Mouse (Mus musculus): ENCODE measurements around the gene Xpo1.
"Not testable (repeated sequence)": the region's sequence is repeated elsewhere in the genome, so short reads cannot be mapped to it uniquely, and the experiment has no call there.

Xpo1 gene

DNA sequence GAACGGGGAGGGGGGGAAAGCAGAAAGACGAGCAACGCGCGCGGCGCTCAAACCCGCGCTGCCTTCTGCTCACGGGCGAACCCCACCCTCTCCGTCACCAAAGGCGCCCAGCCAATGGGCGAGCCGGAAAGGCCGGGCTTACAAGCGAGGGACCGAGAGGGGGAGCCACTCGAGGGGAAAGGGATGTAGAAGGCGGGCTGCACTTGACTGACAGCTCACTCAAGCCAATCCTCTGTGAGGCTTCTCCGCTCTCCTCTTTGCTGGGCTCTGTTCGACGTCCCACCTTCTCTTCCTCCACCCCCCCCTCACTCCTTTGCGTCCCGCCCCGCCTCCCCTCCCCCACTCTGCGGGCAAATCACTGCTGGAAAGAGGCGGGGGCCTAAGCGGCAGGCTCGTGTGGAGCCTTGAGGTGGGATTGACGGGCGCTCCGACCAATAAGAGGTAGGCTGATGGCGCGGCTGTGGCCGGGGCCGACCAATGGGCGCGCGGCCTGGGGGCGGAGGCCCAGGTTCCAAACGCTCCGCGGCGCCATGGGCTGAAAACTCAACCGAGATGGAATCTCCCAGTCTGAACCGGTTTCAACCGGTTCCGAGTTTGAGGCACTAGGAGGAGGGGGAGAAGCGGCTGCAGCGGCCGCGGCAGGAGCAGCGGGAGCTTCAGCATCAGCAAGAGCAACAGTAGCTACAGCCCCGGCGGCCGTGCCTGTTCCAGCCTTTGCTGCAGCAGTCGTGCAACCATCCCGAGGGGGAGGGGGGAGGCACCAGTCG lies at the start of gene Xpo1:
TSS of gene Xpo1 (plus strand) at position 615 of the 767 bp plus-strand sequence.
- peak; percentile 100 for DNase-seq

DNA sequence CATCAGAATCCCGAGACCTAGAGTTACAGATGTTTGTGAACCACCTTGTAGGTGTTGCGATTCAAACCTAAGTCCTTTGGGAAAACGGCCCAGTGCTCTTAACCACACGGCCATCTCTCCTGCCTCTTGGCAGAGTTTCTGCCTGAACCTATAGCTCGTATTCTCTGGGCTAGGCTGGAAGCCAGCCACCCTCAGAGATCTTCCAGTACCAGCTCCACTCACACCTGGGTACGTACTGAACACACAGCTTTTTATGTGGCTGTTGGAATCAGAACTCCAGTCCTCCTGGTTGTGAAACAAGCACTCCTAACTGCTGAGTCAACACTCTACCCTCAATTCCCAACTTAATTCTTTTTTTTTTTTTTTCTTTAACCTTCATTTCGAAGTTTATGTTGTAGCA lies 46.1 kb upstream of the Xpo1 start:
- DNase-seq = no peak

DNA sequence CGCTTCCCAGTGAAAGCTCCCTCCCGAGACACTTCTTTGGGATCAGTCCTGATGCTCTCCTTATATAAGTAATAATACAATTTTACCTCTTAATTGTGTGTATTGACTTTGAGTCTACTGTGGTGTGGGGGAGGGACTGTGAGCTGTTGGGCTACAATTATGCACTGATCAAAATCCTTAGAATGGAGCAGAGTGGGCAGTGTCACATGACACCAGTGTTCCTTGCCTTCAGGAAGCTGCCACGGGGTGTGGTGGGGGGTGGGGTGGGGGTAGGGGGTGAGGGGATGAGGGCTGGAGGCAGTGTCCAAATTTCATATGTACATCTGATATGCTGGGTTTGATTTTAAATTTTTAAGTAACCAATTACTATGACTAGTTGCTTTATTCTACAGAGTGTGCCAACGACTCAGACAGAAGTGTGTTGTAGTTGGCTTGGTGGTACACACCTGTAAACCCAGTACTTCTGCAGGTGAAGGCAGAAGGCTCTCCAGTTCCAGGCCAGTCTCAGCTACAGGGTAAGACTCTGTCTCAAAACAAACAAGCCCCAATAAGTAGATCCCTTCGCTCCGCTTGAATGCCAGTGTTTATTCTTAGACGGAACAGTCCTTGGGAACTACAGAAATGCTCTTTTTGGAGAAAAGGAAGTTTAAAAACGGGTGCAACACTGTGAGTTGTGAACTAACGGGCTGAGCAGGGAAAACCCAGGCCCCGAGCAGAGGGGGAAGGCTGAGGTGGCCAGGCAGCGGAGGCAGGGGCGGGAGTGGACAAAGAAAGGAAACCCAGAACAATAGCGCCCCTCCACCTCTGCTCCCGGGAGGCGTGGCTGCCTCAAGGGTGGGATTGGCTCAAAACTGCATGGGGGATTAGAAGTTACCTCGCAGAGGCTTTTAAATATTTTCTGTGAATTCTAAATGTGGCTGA lies 45.0 kb upstream of the Xpo1 start:
- DNase-seq = peak; percentile 80

DNA sequence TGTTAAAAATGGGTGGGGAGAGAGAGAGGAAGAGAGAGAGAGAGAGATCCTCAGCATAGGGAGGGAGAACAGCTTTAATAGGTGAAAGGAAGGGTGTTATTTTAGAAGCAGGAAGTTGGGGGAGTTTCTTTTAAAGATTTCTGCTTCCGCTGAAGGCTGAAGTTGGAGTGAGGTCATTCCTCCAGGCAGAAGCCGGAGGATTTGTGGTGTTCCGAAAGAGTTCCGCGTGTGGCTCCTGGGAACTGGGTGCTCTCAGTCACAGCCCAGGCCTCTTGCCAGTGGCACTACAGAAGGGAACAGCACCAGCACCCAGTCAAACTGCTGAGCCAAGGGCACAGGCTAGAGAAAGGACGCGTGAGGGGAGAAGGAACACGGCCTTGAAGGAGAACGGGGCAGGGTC lies 38.4 kb upstream of the Xpo1 start:
- DNase-seq = peak; percentile 33

DNA sequence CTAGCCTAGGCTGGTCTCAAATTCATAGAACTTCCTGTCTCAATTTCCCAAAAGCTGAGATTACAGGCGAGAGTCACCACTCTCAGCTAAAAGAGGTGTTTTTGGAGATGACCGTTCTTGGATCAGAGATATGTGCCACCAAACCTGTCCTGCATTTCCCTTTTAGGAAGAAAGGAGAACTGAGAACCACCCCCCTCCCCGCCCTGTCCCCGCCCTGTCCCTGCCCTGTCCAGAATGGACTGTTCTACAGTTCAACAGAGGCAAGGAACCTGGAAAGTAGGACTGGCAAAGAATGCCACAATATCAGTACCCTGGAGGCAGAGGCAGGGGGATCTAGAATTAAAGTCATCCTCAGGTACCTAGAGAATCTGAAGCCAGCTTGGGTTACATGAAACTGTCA lies 19.8 kb upstream of the Xpo1 start:
- DNase-seq = no peak

DNA sequence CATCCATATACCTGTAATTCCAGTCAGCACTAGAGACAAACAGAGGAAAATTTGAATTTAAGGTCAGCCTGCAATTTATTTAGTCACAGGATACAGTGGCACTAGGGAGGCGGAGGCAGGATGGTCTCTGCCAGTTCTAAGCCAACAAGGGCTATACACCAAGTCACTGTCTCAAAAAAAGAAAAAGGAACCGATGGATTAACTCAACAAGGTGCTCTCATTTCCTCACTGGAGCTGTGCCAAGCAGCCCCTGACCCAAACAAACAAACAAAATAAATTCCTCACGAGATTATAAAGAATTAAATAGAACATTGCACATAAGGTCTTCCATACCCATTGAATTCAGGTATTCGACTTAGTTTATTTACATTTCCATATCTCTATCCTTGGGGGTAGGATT lies 1.9 kb upstream of the Xpo1 start:
- DNase-seq = no peak

DNA sequence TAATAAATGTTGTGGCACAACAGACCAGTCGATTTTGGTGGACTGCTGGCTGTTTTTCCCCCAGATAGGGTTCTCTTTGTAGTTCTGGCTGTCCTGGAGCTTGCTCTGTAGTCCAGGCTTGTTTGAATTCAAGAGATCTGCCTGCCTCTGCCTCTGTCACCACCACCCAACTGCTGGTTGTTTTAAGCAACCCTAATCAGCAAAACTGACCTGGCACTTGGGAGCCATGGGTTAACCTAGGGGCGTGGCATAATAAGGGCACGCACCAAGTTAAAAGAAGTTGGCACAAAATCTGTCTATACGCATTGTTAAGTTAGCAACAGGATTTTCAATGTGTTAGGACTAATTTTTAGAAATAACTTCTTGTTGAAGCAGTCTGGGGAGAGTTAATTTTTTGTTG lies 1.3 kb upstream of the Xpo1 start:
- DNase-seq = no peak

DNA sequence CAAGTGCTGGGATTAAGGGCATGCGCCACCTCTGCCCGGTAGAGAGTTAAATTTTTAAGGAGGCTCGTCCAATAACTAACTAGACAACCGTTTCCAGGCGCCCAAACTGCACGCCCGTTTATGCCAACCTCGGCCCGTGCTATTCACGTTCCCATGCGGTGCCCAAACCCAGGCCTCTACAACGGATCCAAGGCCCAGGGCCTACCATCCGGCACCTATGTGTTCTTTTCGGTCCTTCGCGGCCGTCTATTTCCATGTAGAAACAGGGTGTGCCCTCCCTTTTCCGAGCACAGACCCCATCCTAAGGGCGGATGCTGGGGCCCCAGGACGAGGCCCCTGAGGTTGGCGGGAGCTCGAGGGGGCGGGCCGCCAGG lies 801 bp upstream of the Xpo1 start:
- DNase-seq = no peak

DNA sequence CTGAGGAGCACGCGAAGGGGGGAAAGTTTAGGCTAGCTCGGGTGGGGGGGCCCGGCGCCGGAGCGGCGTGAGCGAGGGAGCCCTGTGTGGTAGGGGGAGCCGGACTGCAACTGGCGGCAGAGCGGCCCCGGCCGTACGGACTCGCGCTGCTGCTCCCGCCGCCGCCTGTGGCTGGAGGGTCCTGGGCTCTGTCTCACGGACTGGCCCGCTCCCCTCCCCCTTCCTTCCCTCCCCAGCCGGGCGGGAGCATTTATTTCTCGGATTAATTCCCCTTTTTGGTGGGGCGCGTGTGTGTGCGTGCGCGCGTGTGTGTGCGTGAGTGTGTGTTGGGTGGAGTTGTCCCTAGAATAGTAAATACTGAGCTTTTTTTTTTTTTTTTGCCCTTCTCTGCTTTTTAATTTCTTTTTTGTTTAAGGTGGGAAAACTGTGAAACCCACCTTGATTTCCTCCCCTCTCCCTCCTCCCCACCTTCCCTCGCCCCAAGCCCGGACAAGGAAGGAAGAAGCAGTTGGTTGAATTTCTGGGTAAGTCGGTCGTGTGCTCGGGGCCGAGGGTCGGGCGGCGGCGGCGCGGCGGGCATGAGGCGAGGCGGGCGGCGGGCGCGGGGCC lies 457 bp downstream of the Xpo1 start:
- DNase-seq = no peak

DNA sequence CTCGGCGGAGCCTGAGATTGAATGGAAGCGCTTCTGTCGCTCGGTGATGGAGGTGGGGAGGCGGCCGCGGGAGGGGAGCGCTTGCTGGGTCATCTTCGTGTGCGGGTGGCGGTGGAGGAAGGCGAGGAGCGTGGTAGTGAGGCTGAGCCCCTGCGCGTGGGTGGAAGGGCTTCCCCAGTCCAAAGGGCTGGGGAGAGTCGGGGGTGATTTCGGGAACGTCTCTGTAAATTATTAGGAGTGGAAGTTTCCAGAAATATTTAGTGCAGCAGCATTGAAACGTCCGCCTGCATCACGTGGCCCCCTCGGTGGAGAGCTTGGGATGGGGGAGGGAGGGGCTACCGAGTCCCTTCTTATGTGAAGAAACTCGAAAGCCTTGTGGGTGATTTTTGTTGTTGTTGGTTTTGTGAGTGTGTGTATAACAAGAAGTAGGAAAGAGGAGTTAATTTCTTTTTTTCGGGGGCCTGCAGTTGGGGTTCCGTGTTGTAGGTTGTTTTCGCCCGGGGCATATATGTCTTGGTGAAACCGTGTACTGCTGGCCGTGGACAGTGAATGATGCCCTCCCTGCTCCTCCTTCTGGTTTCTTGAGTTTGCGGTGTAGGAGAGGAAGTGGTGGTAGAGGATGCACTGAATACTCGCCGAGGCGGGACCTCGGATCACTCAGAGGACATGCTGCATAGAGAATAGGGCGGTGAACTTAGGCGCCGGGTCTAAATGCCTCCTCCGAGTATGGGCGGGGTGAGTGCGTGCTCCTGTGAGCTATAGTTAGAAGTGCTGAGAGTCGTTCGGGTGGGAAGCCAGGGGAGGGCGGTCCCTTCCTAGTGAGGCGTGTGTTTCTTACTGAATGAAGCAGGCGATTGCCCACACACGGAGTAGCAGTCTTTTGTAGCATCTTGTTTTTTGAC lies 1.2 kb downstream of the Xpo1 start:
- DNase-seq = peak; percentile 89

DNA sequence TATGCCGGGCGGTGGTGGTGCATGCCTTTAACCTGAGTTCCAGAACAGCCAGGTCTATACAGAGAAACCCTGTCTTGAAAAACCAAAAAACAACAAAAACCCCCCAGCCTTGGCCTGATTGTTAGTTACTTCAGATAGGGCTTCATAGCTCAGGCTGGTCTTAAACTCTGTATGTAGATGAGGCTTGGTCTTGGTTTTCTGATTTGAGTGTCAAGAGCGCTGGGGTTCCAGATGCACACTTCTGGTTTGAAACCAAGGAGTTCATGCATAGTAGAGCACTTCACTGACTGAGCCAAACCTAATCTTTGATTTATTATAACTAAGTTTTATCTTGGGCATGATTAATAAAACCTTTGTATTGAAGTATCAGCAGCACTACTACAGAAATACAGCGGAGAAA lies 3.2 kb downstream of the Xpo1 start:
- DNase-seq = no peak

DNA sequence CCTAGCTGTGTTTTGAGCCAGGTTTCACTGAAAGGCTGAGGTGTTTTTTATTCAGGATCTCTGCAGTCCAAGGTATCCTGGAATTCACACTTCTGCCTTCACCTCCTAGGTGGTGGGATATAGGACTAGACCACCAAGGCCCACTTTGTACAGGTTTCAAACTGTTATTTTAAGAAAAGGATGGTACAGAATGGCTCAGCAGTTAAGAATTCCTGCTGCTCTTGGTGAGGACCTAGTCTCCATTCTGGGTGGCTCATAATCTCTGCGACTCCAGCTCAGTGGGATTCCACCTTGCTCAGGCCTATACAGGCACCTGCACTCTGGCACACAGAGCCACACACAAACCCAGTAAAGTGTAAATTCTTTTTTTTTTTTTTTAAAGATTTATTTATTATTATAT lies 3.6 kb downstream of the Xpo1 start:
- DNase-seq = no peak

DNA sequence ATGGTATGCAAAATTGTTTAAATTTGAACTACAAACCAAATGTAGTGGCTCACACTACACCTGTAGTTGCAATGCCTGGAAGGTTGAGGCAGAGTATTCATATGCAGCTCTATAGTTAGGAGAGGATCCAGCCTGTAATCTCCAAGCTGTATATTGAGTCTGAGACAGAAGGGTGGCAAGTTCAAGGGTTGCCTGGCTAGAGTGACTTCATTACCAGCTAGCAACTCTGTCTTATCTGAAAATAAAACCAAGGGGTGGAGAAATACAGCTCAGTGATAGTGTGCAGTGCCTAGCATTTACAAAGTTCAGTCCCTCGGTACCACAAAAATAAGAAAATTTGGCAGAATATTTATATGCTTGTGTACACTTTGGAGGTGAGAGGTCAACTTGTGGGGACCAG lies 4.3 kb downstream of the Xpo1 start:
- no peak for DNase-seq

DNA sequence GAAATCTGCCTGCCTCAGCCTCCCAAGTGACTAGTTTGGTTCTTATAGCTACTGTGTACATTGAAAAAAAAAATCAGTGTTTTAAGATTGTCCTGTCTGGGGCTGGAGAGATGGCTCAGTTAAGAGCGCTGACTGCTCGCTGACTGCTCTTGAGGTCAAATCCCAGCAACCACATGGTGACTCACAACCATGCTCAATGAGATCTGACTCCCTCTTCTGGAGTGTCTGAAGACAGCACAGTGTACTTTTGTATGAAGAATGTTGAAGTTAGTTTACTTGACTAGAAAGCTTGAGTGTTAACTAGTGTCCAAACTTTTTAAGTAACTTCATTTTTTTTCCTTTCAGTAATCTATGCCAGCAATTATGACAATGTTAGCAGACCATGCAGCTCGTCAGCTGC lies 5.6 kb downstream of the Xpo1 start:
- no peak for DNase-seq

DNA sequence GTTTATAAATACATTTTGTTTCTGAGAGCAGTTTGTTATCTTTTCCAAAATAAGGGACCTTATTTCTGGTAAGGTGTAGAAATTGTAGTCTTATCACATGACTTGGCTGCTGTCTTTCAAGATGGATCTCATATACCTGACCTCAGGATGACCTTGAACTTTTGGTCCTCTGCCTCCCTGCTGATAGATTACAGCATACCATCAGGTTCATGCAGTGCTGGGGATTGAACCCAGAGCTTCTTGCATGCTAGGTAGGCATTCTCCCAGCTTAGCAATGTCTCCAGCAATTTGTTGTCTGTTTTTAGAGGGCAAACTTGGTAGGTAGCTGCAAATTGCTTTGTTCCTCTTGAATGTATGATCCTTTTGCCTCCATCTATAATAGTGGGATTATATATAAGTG lies 9.1 kb downstream of the Xpo1 start:
- no peak for DNase-seq

DNA sequence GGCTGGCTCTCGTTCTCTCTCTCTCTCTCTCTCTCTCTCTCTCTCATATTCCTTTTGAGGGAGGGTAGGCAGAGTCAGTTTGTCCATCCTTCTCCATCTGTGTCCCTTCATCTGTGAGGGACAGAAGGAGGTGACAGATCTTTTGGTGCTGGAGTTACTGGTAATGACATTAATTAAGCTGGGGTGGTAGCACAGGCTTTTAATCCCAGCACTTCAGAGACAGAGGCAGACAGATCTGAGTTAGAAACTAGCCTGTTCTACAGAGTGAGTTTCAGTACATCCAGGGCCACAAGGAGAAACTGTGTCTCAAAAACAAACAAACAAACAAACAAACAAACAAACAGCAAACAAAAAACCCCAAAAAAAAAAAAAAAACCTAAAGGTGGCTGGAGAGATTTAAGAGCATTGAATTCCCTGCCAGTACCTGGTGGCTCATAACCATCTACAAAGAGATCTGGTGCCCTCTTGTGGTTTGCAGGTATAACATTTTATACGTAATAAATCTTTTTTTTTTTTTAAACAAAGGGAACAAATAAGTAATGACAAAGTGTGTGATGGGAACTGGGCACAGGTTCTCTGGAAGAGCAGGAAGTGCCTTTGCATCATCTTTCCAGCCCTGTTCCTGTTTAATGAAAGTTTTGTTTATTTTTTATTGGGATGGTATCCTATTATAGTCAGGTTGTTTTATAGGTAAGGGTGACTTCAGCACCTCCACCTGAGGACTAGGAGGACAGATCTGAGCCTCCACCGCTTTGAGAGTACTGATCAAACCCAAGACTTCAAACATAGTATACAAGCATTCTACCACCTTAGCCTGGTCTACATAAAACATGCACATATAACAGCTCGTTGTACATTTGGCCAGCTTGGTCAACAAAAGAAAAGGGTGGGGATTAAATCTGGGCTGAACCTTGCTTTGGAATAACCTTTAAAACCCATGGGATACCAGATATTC lies 16.2 kb downstream of the Xpo1 start:
- DNase-seq = peak; percentile 73

DNA sequence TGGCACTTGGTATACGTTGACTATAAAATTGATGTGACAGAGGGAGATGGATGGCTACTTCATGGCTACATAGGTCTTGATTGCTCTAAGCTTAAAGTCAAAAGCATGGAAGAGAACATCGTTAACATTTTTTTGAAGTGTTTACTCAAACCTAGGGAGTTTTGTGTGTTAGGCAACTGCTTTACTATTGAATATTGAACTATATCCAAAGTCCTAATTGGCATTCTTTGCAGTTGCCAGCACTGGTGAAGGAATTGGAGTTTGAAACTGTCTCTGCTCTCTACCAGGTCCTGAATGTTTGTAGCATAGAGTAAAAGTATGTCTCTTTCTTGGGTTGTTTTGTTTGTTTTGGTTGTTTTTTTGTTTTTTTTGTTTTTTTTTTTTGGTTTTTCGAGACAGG lies 19.9 kb downstream of the Xpo1 start:
- no peak for DNase-seq

DNA sequence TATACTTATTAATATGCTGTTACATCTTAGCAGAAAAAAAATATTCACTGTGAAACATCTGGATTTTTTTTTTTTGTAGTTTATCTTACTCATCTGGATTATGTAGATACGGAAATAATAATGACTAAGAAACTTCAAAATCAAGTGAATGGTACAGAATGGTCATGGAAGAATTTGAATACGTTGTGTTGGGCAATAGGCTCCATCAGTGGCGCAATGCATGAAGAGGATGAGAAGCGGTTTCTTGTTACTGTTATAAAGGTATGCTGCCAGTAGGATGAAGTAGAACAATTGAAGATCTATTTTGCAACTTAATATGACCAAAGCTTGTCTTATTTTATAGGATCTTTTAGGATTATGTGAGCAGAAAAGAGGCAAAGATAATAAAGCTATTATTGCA lies 28.6 kb downstream of the Xpo1 start:
- DNase-seq = no peak

DNA sequence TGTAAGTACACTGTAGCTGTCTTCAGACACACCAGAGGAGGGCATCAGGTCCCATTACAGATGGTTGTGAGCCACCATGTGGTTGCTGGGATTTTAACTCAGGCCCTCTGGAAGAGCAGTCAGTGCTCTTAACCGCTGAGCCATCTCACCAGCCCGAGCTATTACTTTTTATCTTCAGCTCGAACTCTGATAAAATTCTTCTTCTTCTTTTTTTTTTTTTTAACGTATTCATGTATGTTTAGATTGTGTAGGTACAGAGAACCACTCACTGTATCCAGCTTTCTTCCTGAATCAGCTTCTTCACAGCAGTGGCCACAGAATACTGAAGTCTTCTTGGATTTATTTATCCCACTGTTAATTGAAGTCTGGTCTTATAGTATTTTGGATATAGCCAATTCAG lies 33.0 kb downstream of the Xpo1 start:
- not testable (repeated sequence) for DNase-seq

DNA sequence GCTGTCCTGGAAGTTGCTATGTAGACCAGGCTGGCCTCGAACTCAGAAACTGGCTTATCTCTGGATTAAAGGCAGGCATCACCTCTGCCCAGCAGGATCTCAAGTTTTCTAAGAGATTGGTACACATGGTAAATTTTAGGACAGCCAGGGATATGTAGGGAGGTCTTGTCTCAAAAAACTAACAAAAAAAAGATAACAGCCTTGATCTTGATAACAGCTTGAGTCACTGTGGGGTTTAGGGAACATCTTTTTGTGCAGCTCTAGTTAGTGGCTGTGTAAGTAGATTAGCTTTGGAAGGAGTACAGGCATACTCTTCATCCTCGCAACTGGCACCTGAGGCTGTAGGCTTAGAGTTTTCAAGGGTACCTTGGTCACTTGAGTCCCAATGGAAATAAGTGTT lies 41.5 kb downstream of the Xpo1 start:
- no peak for DNase-seq

DNA sequence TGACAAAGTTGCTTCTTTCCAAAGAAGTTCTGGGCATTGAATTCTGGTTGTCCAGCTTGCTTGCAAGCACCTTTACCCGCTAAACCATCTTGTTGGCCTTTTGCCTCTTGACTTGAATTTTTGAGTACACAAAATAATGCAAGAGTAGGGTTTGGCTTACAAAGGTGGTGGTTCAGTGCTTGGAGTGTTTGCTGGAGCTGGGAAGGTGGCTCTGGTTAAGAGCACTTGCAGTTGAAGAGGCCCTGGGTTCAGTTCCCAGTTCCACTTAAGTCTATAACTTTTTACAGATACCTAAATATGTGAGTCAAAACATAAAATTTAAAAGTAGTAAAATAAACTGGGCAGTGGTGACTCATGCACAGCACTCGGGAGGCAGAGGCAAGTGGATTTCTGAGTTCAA lies 42.5 kb downstream of the Xpo1 start:
- DNase-seq = no peak

DNA sequence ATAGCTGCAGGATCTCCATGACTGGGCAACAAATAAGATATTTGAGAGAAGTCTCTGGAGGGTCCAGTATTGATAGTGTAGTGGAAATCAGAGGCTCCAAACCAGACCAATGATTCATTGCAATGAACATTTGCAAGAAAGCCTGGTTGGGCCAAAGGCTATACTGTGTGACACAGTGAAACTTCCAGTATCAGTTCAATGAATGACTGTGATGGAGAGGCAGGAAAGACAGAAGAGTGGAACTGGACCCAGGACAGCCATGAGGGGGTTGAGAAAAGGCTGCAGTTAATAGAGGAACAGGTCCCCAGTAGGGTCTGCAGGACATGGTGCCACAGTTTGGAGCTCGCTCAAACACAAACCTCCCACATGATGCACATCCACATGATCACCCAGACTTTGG lies 44.1 kb downstream of the Xpo1 start:
- DNase-seq = no peak

Measured in lung, postnatal 10 days (tissue).